Mouse (Mus musculus) brown adipose tissue, adult 24 weeks (tissue): ENCODE results near the gene Btg3. TPM values are rescaled to one million over a fixed set of nuclear protein-coding genes. Genes with fewer than 3 reads are reported as not detected.
"Not testable (repeated sequence)": the region's sequence is repeated elsewhere in the genome, so short reads cannot be mapped to it uniquely, and the experiment has no call there.

ENCODE experiments used
- H3K27ac ChIP-seq: fragments of 200-500 bp; replicated peaks from 2 replicates; pipeline ENCODE4 v1.5.1; 2012; ENCODE audit warnings: low read depth, mild to moderate bottlenecking, low read length
- H3K4me1 ChIP-seq: fragments of 200-500 bp; 2 replicates; pipeline ENCODE4 v1.6.1; 2012; ENCODE audit warnings: low read length, mixed read lengths; ENCODE audit not compliant: control insufficient read depth, insufficient read depth, insufficient read length
- H3K4me3 ChIP-seq: fragments of 200-500 bp; 2 replicates; pipeline ENCODE4 v1.5.1; 2012; ENCODE audit warnings: low read depth, mild to moderate bottlenecking, low read length, moderate library complexity; ENCODE audit not compliant: insufficient read depth
- polyA plus RNA-seq: library from polyadenylated mRNA; stranded (reverse); fragments of >200 nt; gene quantifications from 2 replicates; pipeline ENCODE4 v1.2.4, GENCODE M21; 2012; ENCODE audit not compliant: missing spikeins, insufficient read depth, insufficient read length

Gene Btg3
- polyA plus RNA-seq, 1 experiment = 30.2 TPM

DNA sequence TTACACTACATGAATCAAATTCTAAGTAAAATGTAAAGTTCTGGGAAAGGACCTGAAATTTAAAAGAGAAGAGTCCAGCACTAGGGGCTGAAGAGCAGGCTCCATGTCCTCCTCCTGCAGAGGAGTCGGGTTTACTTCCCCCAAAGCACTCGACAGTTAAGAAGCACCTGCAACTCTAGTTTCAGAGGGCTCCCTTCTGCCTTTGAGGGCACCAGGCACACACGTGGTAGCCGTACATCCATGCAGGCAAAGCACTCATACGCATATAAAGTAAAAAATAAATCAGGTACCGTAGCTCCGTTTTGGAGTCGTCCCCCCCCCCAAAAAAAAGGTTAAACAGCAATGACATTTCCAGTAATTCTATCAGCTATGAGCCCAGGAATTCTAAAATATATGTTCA is 3.2 kb downstream of the Btg3 start:
- peaks cover 7% of the 10 kb centered on the region for H3K4me1 ChIP-seq
- H3K27ac ChIP-seq = no peak overlapping the region
- H3K4me3 ChIP-seq = no peak overlapping the region

DNA sequence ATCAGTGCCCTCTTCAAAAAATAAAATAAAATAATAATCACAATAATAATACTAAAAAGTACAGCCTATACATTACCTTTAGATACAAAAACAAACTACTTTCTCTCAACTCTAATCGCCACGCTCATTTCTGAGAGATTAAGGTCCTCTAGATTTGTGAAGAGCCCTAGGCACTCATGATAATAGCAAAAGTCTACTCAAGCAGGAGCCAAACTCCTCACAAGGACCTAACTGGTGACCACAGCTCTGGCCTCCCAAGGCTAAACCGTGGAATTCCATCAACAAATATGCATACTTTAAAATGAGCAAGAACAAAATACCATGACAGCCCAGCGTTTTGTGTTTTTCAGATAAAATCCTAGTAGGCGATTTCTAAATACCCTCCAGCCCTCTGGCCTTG is 4.2 kb downstream of the Btg3 start:
- Histone ChIP-seq H3K4me3 (no peak overlapping the region), H3K27ac (no peak overlapping the region), H3K4me1 (peaks cover 7% of the 10 kb centered on the region)

DNA sequence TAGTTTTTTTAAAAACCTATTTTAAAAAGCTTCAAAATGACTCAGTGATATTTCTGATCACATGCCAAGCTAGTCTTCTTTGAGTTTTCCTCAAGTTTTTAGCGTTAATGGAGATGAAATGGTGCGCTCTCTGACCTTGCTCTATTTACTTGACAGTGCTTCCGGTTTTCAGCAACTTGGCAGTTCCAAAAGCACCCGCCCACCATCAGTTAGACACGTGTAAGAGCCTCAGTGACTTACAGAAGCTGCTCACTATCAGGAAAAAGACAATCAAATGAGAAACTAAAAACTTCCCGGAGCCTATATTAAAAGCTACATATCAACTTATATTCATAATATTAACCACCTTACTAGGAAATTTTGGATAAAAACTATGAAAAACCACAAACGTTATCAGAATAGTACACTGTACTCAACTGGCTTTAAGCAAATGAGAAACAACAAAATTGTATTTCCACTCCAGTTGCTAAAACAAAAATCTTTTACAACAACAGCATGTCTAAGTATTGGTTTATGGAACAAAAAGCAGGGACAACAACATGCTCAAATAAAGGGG is 5.4 kb downstream of the Btg3 start:
- peaks cover 5% of the 10 kb centered on the region for H3K4me1 ChIP-seq
- no peak overlapping the region for H3K4me3 ChIP-seq
- no peak overlapping the region for H3K27ac ChIP-seq

DNA sequence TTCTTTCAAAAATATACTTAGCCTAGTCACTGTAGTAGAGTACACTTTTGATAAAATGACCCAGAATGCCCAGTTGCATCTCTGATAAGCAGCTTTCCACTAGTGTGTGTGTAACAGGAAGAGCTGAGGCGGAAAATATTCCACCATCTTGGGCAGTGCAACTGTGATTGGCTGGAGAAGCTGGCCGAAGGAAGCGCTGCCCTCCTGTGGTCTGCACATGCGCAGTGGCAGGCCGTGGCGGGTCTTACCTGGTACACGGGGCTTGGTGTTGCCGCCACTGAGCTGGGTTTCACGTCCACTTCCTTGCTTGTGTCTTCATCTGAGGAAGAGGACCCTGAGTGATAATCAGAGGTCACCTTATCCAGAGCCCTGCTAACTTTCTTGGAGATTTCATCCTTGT is 12.4 kb downstream of the Btg3 start:
- H3K4me1 ChIP-seq, H3K4me3 ChIP-seq, H3K27ac ChIP-seq: not testable (repeated sequence)

DNA sequence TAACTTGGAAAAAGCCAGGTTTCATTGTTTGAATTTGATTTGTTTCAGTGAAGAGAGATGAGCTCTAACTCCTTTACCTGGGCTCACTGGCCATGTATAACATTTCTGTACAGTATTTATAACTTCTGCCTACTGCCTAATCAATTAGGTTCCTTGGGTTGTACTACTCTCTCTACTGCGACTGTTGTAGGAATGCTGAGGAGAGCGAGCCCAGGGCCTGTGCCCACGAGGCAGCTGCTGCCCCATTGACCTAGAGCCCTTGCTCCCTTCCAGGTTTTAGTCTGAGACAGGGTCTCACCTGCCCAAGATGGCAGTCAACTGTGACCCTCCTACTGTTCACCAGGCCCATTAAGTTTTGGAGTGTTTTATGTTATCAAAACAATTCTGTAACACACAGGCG is 15.5 kb downstream of the Btg3 start:
- Histone ChIP-seq H3K4me3 (no peak overlapping the region), H3K4me1 (no peaks in the 10 kb centered on the region), H3K27ac (no peak overlapping the region)

DNA sequence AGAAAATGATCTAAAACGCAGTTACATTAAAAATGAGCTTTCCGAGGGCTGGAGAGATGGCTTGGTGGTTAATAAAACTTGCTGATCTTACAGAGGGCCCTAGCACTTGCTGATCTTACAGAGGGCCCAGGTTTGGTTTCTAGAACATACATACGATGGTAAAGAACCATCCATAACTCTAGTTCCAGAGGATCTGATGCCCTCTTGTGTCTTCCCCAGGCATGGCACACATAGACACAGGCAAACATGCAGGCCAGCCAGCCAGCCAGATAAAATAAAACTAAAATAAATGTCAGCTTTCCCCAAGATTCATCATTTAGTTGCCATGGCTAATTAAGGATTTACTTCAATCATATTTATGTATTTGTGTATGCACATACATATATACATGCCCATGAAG is 19.2 kb downstream of the Btg3 start:
- no peaks in the 10 kb centered on the region for H3K4me1 ChIP-seq
- H3K27ac ChIP-seq = no peak overlapping the region
- no peak overlapping the region for H3K4me3 ChIP-seq

DNA sequence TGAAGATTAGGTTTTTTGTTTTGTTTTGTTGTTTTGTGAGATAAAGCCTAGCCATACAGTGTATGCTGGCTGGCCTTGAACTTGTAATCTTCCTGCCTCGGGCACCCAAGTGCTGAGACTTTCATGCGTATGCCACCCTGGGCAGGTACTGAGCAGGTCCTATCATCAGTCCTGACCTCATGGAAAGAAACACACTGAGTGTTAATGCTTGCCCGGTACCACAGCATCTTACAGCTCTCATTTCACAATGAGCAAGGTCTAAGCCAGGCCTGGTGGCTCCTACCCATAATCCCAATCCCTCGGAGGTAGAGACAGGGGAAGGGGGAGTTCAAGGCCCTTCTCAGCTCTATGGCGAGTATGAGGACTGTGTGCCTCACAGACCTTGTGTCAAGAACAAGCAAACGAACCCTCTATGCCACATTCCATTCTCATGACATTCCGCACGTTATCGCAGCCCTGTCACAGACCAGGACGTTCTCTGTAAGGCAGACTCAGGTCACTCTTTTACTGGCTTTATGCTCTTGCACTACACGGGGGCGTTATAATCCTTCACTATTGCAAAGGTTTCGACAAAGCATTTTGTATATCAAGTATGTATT is 29.6 kb downstream of the Btg3 start:
- Histone ChIP-seq H3K4me1 (no peaks in the 10 kb centered on the region), H3K4me3 (no peak overlapping the region), H3K27ac (no peak overlapping the region)

DNA sequence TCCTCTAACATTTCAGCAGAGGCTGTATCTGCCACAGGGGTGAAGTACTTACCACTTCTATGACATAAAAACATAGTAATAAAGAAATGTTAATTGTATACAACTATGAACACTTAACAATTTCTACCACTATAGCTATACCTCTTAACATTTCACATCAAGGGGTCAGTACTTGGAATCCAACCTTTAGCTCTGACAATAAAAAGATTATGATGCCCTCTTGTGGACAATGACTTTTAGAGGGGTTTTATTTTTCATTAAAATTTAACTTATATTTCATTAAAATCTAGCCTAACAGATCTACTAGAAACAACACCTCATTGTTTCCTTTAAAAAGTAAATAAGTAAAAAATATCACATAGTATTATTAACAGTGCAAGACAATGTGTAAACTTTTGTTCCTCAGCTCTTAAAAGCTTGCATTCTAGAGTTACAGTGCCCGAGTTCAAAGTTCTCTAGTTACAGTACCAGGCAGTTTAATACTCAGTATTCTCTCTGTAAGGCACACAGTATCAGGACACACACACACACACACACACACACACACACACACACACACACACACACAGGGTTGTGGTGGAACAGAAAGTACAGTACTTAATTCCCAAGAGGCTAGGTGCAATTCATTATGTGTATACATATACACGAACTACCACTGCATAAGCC is 30.2 kb downstream of the Btg3 start:
- H3K27ac ChIP-seq = no peak overlapping the region
- H3K4me3 ChIP-seq = no peak overlapping the region
- no peaks in the 10 kb centered on the region for H3K4me1 ChIP-seq

DNA sequence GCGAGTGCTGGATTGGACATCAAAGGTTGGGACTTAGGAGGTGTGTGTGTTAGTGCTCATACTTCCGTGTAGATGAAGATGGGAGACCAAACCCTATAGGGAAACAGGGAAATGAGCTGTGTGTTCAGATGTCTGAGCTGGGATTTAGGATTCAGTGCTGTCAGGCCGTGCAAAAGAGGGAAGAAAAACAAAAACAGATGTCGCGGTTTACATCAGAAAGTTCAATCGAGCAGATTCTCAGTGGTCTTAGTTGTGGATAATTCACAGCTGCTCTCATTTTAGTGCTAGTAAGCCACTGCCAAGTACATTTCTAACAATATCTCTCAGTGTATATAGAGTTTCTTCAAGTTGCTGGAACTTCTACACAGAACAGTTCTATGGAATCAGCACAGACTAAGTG is 33.2 kb downstream of the Btg3 start:
- Histone ChIP-seq H3K27ac (no peak overlapping the region), H3K4me1 (no peaks in the 10 kb centered on the region), H3K4me3 (no peak overlapping the region)

DNA sequence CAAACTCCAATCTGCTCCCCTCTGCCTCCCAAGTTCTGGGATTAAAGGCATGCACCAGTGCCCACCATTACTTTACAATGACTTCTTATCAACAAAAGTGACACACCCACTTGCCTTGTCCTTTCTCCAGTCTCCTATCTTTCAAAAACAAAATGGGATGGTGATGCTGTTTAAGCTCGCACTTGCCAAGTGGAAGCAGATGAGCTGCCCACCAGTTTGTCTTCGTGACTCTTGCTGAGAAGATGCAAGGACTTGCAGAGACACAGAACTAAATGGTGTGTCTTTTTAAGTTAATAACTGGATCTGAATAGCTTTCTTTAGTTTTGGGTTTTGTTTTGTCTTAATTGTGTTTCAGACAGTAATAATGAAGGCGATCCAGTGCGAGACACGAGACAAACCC is 34.2 kb downstream of the Btg3 start:
- H3K27ac ChIP-seq = no peak overlapping the region
- no peak overlapping the region for H3K4me3 ChIP-seq
- H3K4me1 ChIP-seq = no peaks in the 10 kb centered on the region

DNA sequence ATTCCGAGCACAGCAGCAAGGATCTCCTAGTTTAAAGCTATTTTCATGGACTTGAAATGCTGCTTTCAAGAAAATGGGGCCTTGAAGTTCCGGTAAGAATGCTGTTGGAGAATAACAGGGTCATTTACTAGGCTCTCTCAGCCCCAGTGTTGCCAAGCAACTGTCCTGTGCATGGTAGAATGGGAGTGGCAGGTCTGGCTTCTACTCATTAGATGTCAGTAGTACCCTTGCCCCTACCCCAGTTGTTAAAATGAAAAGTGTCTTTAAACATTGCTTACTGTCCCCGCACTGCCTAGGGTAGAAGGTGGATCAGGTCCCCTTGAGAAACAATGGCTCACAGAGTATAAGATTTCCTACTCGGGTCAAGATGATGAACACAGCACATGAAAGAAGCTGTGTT is 35.6 kb downstream of the Btg3 start:
- H3K27ac ChIP-seq = no peak overlapping the region
- no peaks in the 10 kb centered on the region for H3K4me1 ChIP-seq
- no peak overlapping the region for H3K4me3 ChIP-seq

DNA sequence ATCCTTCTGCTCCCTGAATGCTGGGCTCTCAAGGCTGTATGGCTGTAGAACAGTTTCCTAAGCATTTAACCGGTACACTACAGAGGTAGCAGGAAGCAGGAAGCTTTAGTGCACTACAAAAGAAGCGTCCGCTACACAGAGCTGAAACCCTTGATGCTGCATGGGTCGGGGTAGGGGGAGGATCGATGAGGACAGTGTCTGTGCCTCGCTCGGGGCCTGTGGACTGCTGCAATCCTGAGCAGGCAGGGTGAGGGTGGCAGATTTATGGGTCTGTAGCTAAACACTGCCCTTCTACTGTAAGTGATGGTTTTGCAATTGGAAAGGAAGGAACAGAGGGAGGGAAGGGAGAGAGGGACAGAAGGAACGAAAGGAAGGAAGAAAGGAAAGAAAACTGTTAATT is 39.8 kb downstream of the Btg3 start:
- no peak overlapping the region for H3K27ac ChIP-seq
- H3K4me1 ChIP-seq = no peaks in the 10 kb centered on the region
- no peak overlapping the region for H3K4me3 ChIP-seq

DNA sequence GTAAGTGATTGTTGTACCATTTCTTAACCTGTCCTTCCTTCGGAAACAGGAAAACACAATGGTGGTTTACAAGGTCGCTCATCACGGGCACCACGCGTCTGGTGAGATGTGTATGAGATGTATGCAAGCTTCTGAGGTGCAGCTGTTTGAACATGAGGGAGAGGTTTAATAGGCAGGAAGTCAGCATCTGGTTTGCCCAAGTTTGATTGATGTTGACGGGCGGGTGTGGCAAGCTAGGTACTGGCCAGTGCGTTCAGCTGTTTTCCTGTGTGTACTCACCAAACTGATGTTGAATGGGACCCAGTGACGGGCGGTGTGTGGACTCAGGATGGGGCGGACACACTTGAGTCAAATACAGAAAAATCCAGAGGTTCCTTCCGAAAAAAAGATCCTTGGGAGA is 49.0 kb downstream of the Btg3 start:
- Histone ChIP-seq H3K4me3 (no peak overlapping the region), H3K27ac (no peak overlapping the region), H3K4me1 (no peaks in the 10 kb centered on the region)

DNA sequence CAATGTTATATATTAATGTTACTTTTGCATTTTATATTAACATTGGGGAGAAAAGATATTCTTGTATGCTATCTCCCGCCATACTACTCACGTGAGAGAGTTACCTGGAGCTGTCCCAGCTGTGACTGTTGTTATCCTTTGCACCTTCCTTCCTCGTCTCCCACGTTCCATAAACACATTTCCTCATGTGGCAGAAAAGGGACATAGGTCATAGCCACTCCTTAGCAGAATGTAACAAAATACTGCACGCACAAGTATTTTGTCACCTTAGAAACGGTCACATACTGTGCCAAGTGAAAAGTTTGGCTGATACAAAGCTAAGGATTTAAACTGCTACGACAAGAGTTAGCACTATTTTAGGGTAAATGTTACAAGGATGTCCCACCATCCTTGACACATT is 49.4 kb downstream of the Btg3 start:
- no peak overlapping the region for H3K4me3 ChIP-seq
- no peaks in the 10 kb centered on the region for H3K4me1 ChIP-seq
- no peak overlapping the region for H3K27ac ChIP-seq

DNA sequence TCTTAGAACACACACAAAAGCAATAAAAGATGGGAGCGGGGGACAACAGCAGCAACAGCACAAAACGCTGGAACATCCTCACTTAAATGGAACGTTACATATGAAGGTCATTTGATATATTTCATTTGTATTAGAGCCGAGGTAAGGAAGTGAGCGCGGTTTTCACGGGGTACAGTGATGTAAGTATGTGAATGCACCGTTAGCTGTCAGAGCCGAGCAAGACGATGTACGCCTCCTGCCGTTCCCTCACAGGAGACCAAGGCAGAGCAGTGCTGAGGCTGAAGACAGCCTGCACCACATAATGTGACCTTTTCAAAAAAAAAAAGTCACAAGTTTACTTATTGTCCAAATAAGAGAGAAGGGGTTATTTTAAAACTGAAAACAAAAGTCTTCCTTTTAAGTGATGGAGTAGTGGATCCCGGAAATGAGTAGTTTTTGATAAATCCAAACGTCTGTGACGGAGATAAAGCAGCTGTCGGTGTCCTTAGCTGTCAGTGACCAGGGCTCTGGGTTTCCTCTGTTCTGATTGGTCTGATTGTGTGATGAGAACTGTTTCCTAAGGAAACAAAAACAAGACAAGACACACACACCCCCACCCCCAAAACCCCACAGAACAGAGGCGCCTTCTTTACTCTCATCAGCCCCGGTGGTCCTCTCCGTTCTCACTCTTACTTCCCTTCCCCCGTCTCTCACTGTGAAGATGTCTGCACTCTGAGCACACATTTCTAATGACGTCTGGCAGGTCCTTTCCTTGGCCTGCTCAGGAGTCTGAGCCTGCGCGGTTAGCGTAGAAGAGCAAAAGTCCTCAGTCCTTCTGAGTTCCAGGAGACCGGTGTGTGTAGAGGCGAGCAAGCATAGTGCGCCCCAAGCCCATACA is 50.8 kb downstream of the Btg3 start:
- H3K4me1 ChIP-seq = no peaks in the 10 kb centered on the region
- no peak overlapping the region for H3K4me3 ChIP-seq
- no peak overlapping the region for H3K27ac ChIP-seq
